Mouse (Mus musculus): ENCODE data around the gene Ugt2b38. TPM values are rescaled to one million over a fixed set of nuclear protein-coding genes. Genes with fewer than 3 reads are reported as not detected.
"Not testable (repeated sequence)": the region's sequence is repeated elsewhere in the genome, so short reads cannot be mapped to it uniquely, and the experiment has no call there.

The Ugt2b38 gene
- 3.3 and 3.5 TPM in 2 replicates for polyA plus RNA-seq (2015; fragmentation: Nextera tagmentation; extraction: Ambion mirVana)

DNA sequence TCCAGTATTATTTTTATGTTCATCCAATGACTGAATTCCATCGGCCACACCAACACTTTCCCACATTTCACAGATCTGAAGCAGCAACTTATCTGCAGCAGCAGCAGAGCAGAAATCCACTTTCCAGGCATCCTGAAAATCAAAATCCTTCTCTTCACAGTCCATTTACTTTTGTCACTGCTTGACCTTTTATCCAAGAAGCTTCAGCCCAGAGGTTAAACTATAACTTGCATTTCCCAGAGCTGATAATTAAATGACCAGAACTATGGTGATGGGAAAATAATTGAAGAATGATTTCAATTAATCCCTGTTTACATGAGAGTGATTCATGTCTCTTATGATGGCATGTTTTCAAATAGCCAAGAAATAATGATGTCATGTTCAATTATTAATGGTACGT, at the start of gene Ugt2b38:
Gene Ugt2b38, minus strand, starts transcription at position 163 of the 400 bp plus-strand sequence.
- not testable (repeated sequence) for H3K4me1 ChIP-seq (ENCODE audit: insufficient read depth, low read length); H3K36me3 ChIP-seq (ENCODE audit: insufficient read depth, low read length); H3K9me3 ChIP-seq (ENCODE audit: low read length); H3K4me3 ChIP-seq (ENCODE audit: low read length); H3K27ac ChIP-seq (ENCODE audit: low read length); H3K27me3 ChIP-seq (ENCODE audit: insufficient read depth, low read length); H3K4me2 ChIP-seq (replicated peaks; ENCODE audit: low read depth, low read length); H3K9ac ChIP-seq (replicated peaks; ENCODE audit: low read length)
- WGBS: 84% methylated on average over 1 of the region's 2 CpGs
- 0 out of 2 replicates have a peak, but pooled peaks have one; percentile 27 for ATAC-seq (ENCODE audit: low FRiP score, low TSS enrichment)

GRCm38 (mm10) chr5:87458810-87459209, 34.8 kb upstream of the Ugt2b38 start:
- 35% methylated on average over 1 of the region's 1 CpGs for WGBS
- no peaks in the 10 kb centered on the region for H3K36me3 ChIP-seq (ENCODE audit: insufficient read depth, low read length)
- H3K4me3 ChIP-seq (ENCODE audit: low read length): no peak overlapping the region
- no peak overlapping the region for H3K4me2 ChIP-seq (replicated peaks; ENCODE audit: low read depth, low read length)
- ATAC-seq (ENCODE audit: low FRiP score, low TSS enrichment): no peak
- no peak overlapping the region for H3K27ac ChIP-seq (ENCODE audit: low read length)
- no peak overlapping the region for H3K9ac ChIP-seq (replicated peaks; ENCODE audit: low read length)
- no peaks in the 10 kb centered on the region for H3K4me1 ChIP-seq (ENCODE audit: insufficient read depth, low read length)
- H3K9me3 ChIP-seq (ENCODE audit: low read length): no peaks in the 10 kb centered on the region
- no peaks in the 10 kb centered on the region for H3K27me3 ChIP-seq (ENCODE audit: insufficient read depth, low read length)

DNA sequence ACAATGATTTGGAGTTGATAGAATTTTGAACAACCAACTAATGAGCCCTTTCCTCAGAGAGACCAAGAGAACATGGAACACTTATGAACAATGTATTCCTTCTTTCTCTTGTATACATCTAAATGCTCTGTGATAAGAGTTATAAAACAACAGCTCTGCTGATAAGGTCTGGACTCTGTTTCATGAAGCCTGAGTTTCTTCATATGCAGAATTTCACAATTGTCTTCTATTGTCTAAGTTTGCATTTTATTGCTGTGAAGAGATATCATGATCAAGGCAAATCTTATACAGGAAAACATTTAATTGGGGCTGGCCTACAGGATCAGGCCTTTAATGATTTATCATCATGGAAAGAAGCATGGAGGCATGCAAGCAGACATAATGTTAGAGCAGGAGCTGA, 33.7 kb upstream of the Ugt2b38 start:
- H3K27me3 ChIP-seq (ENCODE audit: insufficient read depth, low read length): no peaks in the 10 kb centered on the region
- ATAC-seq (ENCODE audit: low FRiP score, low TSS enrichment): no peak
- H3K9ac ChIP-seq (replicated peaks; ENCODE audit: low read length): no peak overlapping the region
- no peak overlapping the region for H3K4me3 ChIP-seq (ENCODE audit: low read length)
- no peak overlapping the region for H3K4me2 ChIP-seq (replicated peaks; ENCODE audit: low read depth, low read length)
- no peaks in the 10 kb centered on the region for H3K4me1 ChIP-seq (ENCODE audit: insufficient read depth, low read length)
- H3K36me3 ChIP-seq (ENCODE audit: insufficient read depth, low read length): no peaks in the 10 kb centered on the region
- H3K27ac ChIP-seq (ENCODE audit: low read length): no peak overlapping the region
- no peaks in the 10 kb centered on the region for H3K9me3 ChIP-seq (ENCODE audit: low read length)

DNA sequence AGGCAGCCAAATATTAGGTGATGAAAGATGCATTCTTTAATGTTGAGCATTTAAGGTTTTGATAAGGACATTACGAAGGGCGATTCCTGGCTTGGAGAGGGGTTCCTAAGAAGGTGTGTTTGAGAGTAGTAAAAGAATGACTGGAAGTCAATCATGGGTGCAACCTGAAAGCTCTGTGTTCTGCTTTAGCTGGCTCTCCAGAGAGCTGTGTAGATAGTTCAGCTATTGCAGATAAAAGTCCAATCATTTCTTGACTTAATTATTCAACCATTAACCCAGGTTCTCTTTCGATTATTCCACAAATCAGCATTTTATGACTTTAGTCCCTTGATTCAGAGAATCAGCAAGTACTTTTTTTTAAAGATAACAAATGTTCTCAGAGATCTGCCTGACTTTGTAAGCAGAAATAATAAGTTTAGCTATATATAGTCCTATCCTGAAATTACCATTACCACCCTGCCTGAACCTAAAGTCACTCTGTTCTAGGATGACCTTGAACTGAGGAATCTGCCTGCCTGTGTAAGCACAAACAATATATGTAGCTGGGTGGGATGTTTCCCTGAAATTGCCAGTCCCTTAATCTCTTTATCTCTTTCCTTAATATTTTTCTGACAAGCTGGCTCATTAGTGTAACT, 32.3 kb upstream of the Ugt2b38 start:
- ATAC-seq (ENCODE audit: low FRiP score, low TSS enrichment): no peak
- H3K27ac ChIP-seq (ENCODE audit: low read length): no peak overlapping the region

DNA sequence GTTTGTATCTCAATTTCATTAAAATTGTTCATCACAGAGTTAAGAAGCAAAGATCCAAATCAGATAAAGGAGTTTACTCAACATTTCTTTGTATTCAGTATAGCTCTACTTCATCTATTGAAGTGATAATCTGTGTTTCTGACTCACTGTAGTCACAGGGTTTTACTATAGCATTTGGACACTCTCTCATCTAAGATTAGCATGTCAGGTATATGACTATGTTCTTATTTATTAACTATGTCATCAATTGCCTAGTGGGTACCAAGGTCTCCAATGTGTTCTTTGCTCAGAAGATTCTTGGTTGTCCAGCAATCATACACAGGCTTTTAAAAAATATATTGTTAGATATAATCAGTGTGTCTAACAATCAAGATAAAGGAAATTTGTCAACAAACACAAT, 31.5 kb upstream of the Ugt2b38 start:
- H3K9ac ChIP-seq (replicated peaks; ENCODE audit: low read length): no peak overlapping the region
- H3K4me1 ChIP-seq (ENCODE audit: insufficient read depth, low read length): no peaks in the 10 kb centered on the region
- no peaks in the 10 kb centered on the region for H3K27me3 ChIP-seq (ENCODE audit: insufficient read depth, low read length)
- H3K27ac ChIP-seq (ENCODE audit: low read length): no peak overlapping the region
- H3K4me3 ChIP-seq (ENCODE audit: low read length): no peak overlapping the region
- H3K9me3 ChIP-seq (ENCODE audit: low read length): no peaks in the 10 kb centered on the region
- no peak for ATAC-seq (ENCODE audit: low FRiP score, low TSS enrichment)
- no peaks in the 10 kb centered on the region for H3K36me3 ChIP-seq (ENCODE audit: insufficient read depth, low read length)
- H3K4me2 ChIP-seq (replicated peaks; ENCODE audit: low read depth, low read length): no peak overlapping the region

More for the DNA sequence above, 32.3 kb upstream of the Ugt2b38 start:
- no peaks in the 10 kb centered on the region for H3K27me3 ChIP-seq (ENCODE audit: insufficient read depth, low read length)
- H3K36me3 ChIP-seq (ENCODE audit: insufficient read depth, low read length): no peaks in the 10 kb centered on the region
- H3K9ac ChIP-seq (replicated peaks; ENCODE audit: low read length): no peak overlapping the region
- H3K4me1 ChIP-seq (ENCODE audit: insufficient read depth, low read length): no peaks in the 10 kb centered on the region
- H3K4me2 ChIP-seq (replicated peaks; ENCODE audit: low read depth, low read length): no peak overlapping the region
- no peaks in the 10 kb centered on the region for H3K9me3 ChIP-seq (ENCODE audit: low read length)
- no peak overlapping the region for H3K4me3 ChIP-seq (ENCODE audit: low read length)
- WGBS: 61% methylated on average over 3 of the region's 3 CpGs

DNA sequence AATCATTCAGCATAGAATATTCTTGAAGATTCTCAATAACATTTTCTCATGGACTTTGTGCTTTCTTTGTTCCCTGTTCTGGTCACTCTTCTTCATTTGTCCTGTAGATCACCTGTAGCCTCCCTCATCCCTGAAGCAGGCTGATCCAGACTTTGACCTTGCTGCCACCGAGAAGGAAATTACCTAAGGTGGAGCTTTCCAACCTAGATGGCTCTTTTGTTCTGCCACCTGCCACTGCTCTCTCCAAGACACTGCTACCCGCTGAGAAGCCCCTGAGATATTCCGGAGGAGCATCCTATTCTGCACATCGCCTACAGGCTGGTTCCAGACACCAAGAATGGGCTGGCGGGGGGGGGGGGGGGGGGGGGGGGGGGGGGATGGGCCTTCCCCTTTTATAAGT, 28.5 kb upstream of the Ugt2b38 start:
- H3K4me2 ChIP-seq (replicated peaks; ENCODE audit: low read depth, low read length); H3K9me3 ChIP-seq (ENCODE audit: low read length); H3K27me3 ChIP-seq (ENCODE audit: insufficient read depth, low read length); H3K4me3 ChIP-seq (ENCODE audit: low read length); ATAC-seq (ENCODE audit: low FRiP score, low TSS enrichment); H3K4me1 ChIP-seq (ENCODE audit: insufficient read depth, low read length); H3K27ac ChIP-seq (ENCODE audit: low read length); H3K9ac ChIP-seq (replicated peaks; ENCODE audit: low read length); H3K36me3 ChIP-seq (ENCODE audit: insufficient read depth, low read length): not testable (repeated sequence)
- WGBS: 75% methylated on average over 2 of the region's 5 CpGs

GRCm38 (mm10) chr5:87436264-87436663, 12.3 kb upstream of the Ugt2b38 start:
- no peaks in the 10 kb centered on the region for H3K9me3 ChIP-seq (ENCODE audit: low read length)
- no peak overlapping the region for H3K9ac ChIP-seq (replicated peaks; ENCODE audit: low read length)
- H3K4me3 ChIP-seq (ENCODE audit: low read length): no peak overlapping the region
- no peaks in the 10 kb centered on the region for H3K4me1 ChIP-seq (ENCODE audit: insufficient read depth, low read length)
- peak; percentile 54; the same call in 1 of the 2 replicates for ATAC-seq (ENCODE audit: low FRiP score, low TSS enrichment)
- no peaks in the 10 kb centered on the region for H3K27me3 ChIP-seq (ENCODE audit: insufficient read depth, low read length)
- no peak overlapping the region for H3K4me2 ChIP-seq (replicated peaks; ENCODE audit: low read depth, low read length)
- WGBS: 48% methylated on average over 3 of the region's 3 CpGs
- no peaks in the 10 kb centered on the region for H3K36me3 ChIP-seq (ENCODE audit: insufficient read depth, low read length)
- no peak overlapping the region for H3K27ac ChIP-seq (ENCODE audit: low read length)

- no peak overlapping the region for H3K9ac ChIP-seq (replicated peaks; ENCODE audit: low read length)
- H3K36me3 ChIP-seq (ENCODE audit: insufficient read depth, low read length): no peaks in the 10 kb centered on the region
- no peak overlapping the region for H3K27ac ChIP-seq (ENCODE audit: low read length)
- no peaks in the 10 kb centered on the region for H3K4me1 ChIP-seq (ENCODE audit: insufficient read depth, low read length)
- ATAC-seq (ENCODE audit: low FRiP score, low TSS enrichment): no peak
- no peak overlapping the region for H3K4me2 ChIP-seq (replicated peaks; ENCODE audit: low read depth, low read length)
- no peak overlapping the region for H3K4me3 ChIP-seq (ENCODE audit: low read length)
- WGBS: 83% methylated on average over 3 of the region's 3 CpGs
- H3K27me3 ChIP-seq (ENCODE audit: insufficient read depth, low read length): no peaks in the 10 kb centered on the region
- H3K9me3 ChIP-seq (ENCODE audit: low read length): no peaks in the 10 kb centered on the region
Observed at GRCm38 (mm10) chr5:87425676-87426075, 1.7 kb upstream of the Ugt2b38 start.

- Histone ChIP-seq H3K36me3 (ENCODE audit: insufficient read depth, low read length) (no peaks in the 10 kb centered on the region), H3K9me3 (ENCODE audit: low read length) (no peaks in the 10 kb centered on the region), H3K27ac (ENCODE audit: low read length) (no peak overlapping the region), H3K4me1 (ENCODE audit: insufficient read depth, low read length) (no peaks in the 10 kb centered on the region), H3K27me3 (ENCODE audit: insufficient read depth, low read length) (no peaks in the 10 kb centered on the region), H3K4me2 (replicated peaks; ENCODE audit: low read depth, low read length) (no peak overlapping the region), H3K9ac (replicated peaks; ENCODE audit: low read length) (no peak overlapping the region), H3K4me3 (ENCODE audit: low read length) (no peak overlapping the region)
- 91% methylated on average over 4 of the region's 4 CpGs for WGBS
- no peak for ATAC-seq (ENCODE audit: low FRiP score, low TSS enrichment)
Observed at GRCm38 (mm10) chr5:87396968-87397367, 27.0 kb downstream of the Ugt2b38 start.

GRCm38 (mm10) chr5:87390818-87391217, 33.2 kb downstream of the Ugt2b38 start:
- no peak overlapping the region for H3K9ac ChIP-seq (replicated peaks; ENCODE audit: low read length)
- ATAC-seq (ENCODE audit: low FRiP score, low TSS enrichment): no peak; the same call in 1 of the 2 replicates

More at GRCm38 (mm10) chr5:87390818-87391217, 33.2 kb downstream of the Ugt2b38 start:
- 59% methylated on average over 2 of the region's 2 CpGs for WGBS
- H3K9me3 ChIP-seq (ENCODE audit: low read length): no peaks in the 10 kb centered on the region
- no peak overlapping the region for H3K4me2 ChIP-seq (replicated peaks; ENCODE audit: low read depth, low read length)
- no peak overlapping the region for H3K27ac ChIP-seq (ENCODE audit: low read length)
- no peaks in the 10 kb centered on the region for H3K4me1 ChIP-seq (ENCODE audit: insufficient read depth, low read length)
- H3K36me3 ChIP-seq (ENCODE audit: insufficient read depth, low read length): no peaks in the 10 kb centered on the region
- H3K4me3 ChIP-seq (ENCODE audit: low read length): no peak overlapping the region
- H3K27me3 ChIP-seq (ENCODE audit: insufficient read depth, low read length): no peaks in the 10 kb centered on the region

Data from kidney, embryonic 16.5 days (tissue).